Mouse (Mus musculus) urinary bladder, postnatal 14 days (tissue): Measurements from ENCODE around the gene Mapk8ip3.

Experiments used
- DNase-seq: peaks from one replicate; pipeline ENCODE4 v3.0.0; 2021; ENCODE audit warnings: low spot score

The Mapk8ip3 gene

GRCm38 (mm10) chr17:24885356-24886133 lies 51.2 kb downstream of the Mapk8ip3 start:
- DNase-seq = no peak

GRCm38 (mm10) chr17:24884391-24884790 lies 52.4 kb downstream of the Mapk8ip3 start:
- DNase-seq = no peak

GRCm38 (mm10) chr17:24881738-24882440 lies 54.9 kb downstream of the Mapk8ip3 start:
- no peak for DNase-seq

- no peak for DNase-seq
These were observed 58.2 kb downstream of the Mapk8ip3 start for GRCm38 (mm10) chr17:24878531-24878930.

- no peak for DNase-seq
These were observed 58.7 kb downstream of the Mapk8ip3 start for GRCm38 (mm10) chr17:24878117-24878397.

- DNase-seq = no peak
These were observed 59.3 kb downstream of the Mapk8ip3 start for GRCm38 (mm10) chr17:24877336-24878116.

GRCm38 (mm10) chr17:24874989-24875388 lies 61.8 kb downstream of the Mapk8ip3 start:
- no peak for DNase-seq

- no peak for DNase-seq
These were observed 62.4 kb downstream of the Mapk8ip3 start for GRCm38 (mm10) chr17:24874405-24874745.

GRCm38 (mm10) chr17:24873695-24874404 lies 62.9 kb downstream of the Mapk8ip3 start:
- no peak for DNase-seq

GRCm38 (mm10) chr17:24867914-24868313 lies 68.9 kb downstream of the Mapk8ip3 start:
- DNase-seq = no peak

GRCm38 (mm10) chr17:24865776-24866175 lies 71.0 kb downstream of the Mapk8ip3 start, which contains the start of gene Igfals:
Gene Igfals (plus strand): TSS chr17:24865997.
- DNase-seq = no peak

- DNase-seq = no peak
These were observed 75.0 kb downstream of the Mapk8ip3 start for GRCm38 (mm10) chr17:24861785-24862184.

- DNase-seq = no peak
These were observed 76.7 kb downstream of the Mapk8ip3 start for GRCm38 (mm10) chr17:24860076-24860475.

GRCm38 (mm10) chr17:24858967-24859366 lies 77.8 kb downstream of the Mapk8ip3 start:
- no peak for DNase-seq

GRCm38 (mm10) chr17:24857831-24858470 lies 78.8 kb downstream of the Mapk8ip3 start:
- no peak for DNase-seq

- no peak for DNase-seq
These were observed 80.2 kb downstream of the Mapk8ip3 start for GRCm38 (mm10) chr17:24856589-24856988.

- DNase-seq = no peak
These were observed 80.8 kb downstream of the Mapk8ip3 start for GRCm38 (mm10) chr17:24855838-24856464.

- DNase-seq = no peak
These were observed 85.2 kb downstream of the Mapk8ip3 start for GRCm38 (mm10) chr17:24851381-24852125.

- DNase-seq = no peak
These were observed 86.0 kb downstream of the Mapk8ip3 start for GRCm38 (mm10) chr17:24850773-24851127.

GRCm38 (mm10) chr17:24850065-24850772 lies 86.6 kb downstream of the Mapk8ip3 start, which contains the start of gene Fahd1:
Gene Fahd1 (minus strand): TSS chr17:24850364.
- DNase-seq = peak; percentile 96
